Comparison of ENCODE assay signal across 9 mouse cellular contexts in genomic region chr2:180428331-180428730, GRCm38 (mm10). TPM values are rescaled to one million over a fixed set of nuclear protein-coding genes. Genes with fewer than 3 reads are reported as not detected.
DNase-seq lines count a peak whose midpoint lies in the region; ATAC-seq lines count a peak whose summit lies in the region.
"Had no signal": no experiment of that assay in that cellular context is flagged by ENCODE, and none has a peak within 500 bp of the region (broad histone marks: within the 10 kb centered on the region; RNA-seq: fewer than 3 reads in every experiment).

No protein-coding gene starts in this region.

- H3K4me2 ChIP-seq in hindbrain, embryonic 12.5 days (replicated peaks), result no peak overlapping the region
- no peak overlapping the region for H3K4me2 ChIP-seq in neural tube, embryonic 15.5 days
- H3K4me2 ChIP-seq in kidney, embryonic 16.5 days (replicated peaks; ENCODE audit: low read depth, low read length), result no peak overlapping the region
- H3K4me2 ChIP-seq: limb, embryonic 12.5 days had no signal

- peak; percentile 15 for DNase-seq in hindbrain, embryonic 10.5 days (ENCODE audit: low spot score)
- peak; percentile 30 for DNase-seq in neural tube, embryonic 10.5 days (ENCODE audit: extremely low spot score, low spot score)
- peak; percentile 59 for DNase-seq in embryo, embryonic 10.5 days (ENCODE audit: low spot score)
- peak; percentile 48 for DNase-seq in splenic B cell, adult 2 months (ENCODE audit: low read depth, low spot score)
- no peak for DNase-seq in frontal cortex, postnatal 14 days (ENCODE audit: low spot score in 2 of 2)

- no peak overlapping the region for H3K4me3 ChIP-seq in hindbrain, embryonic 10.5 days
- H3K4me3 ChIP-seq in hindbrain, embryonic 12.5 days, result no peak overlapping the region
- H3K4me3 ChIP-seq in neural tube, embryonic 15.5 days (replicated peaks), result no peak overlapping the region
- no peak overlapping the region for H3K4me3 ChIP-seq in kidney, embryonic 16.5 days (ENCODE audit: low read length)
- H3K4me3 ChIP-seq: limb, embryonic 12.5 days had no signal

- 26% methylated on average over 2 of the region's 2 CpGs for WGBS in hindbrain, embryonic 10.5 days
- WGBS in hindbrain, embryonic 12.5 days, result 32% methylated on average over 2 of the region's 2 CpGs
- 34% methylated on average over 2 of the region's 2 CpGs for WGBS in neural tube, embryonic 15.5 days
- WGBS in kidney, embryonic 16.5 days, result 27% methylated on average over 2 of the region's 2 CpGs

- H3K9me3 ChIP-seq in hindbrain, embryonic 10.5 days, result no peaks in the 10 kb centered on the region
- no peaks in the 10 kb centered on the region for H3K9me3 ChIP-seq in hindbrain, embryonic 12.5 days (replicated peaks)
- H3K9me3 ChIP-seq in neural tube, embryonic 15.5 days (replicated peaks), result no peaks in the 10 kb centered on the region
- no peaks in the 10 kb centered on the region for H3K9me3 ChIP-seq in kidney, embryonic 16.5 days (ENCODE audit: low read length)
- H3K9me3 ChIP-seq: limb, embryonic 12.5 days had no signal

- no peaks in the 10 kb centered on the region for H3K27me3 ChIP-seq in hindbrain, embryonic 10.5 days (ENCODE audit: insufficient read depth, poor library complexity, severe bottlenecking)
- 0 out of 2 replicates have a peak, but pooled peaks cover 3% of the 10 kb centered on the region for H3K27me3 ChIP-seq in hindbrain, embryonic 12.5 days
- H3K27me3 ChIP-seq in neural tube, embryonic 15.5 days (replicated peaks), result no peaks in the 10 kb centered on the region; the same call in 1 of the 2 replicates
- H3K27me3 ChIP-seq in splenic B cell, adult 2 months (ENCODE audit: control insufficient read depth, insufficient read depth, low read length, poor library complexity, severe bottlenecking), result no peaks in the 10 kb centered on the region
- no peaks in the 10 kb centered on the region for H3K27me3 ChIP-seq in kidney, embryonic 16.5 days (ENCODE audit: insufficient read depth, low read length)

- no peak overlapping the region for H3K9ac ChIP-seq in hindbrain, embryonic 12.5 days
- H3K9ac ChIP-seq in neural tube, embryonic 15.5 days (replicated peaks), result no peak overlapping the region
- H3K9ac ChIP-seq in kidney, embryonic 16.5 days (replicated peaks; ENCODE audit: low read length), result no peak overlapping the region
- H3K9ac ChIP-seq: limb, embryonic 12.5 days had no signal

- ATAC-seq in hindbrain, embryonic 12.5 days (ENCODE audit: low FRiP score), result no peak
- no peak for ATAC-seq in neural tube, embryonic 15.5 days (ENCODE audit: low FRiP score)
- ATAC-seq in kidney, embryonic 16.5 days (ENCODE audit: low FRiP score, low TSS enrichment), result no peak

- no peaks in the 10 kb centered on the region for H3K36me3 ChIP-seq in hindbrain, embryonic 10.5 days
- no peaks in the 10 kb centered on the region for H3K36me3 ChIP-seq in hindbrain, embryonic 12.5 days
- no peaks in the 10 kb centered on the region for H3K36me3 ChIP-seq in neural tube, embryonic 15.5 days
- no peaks in the 10 kb centered on the region for H3K36me3 ChIP-seq in splenic B cell, adult 2 months (ENCODE audit: control insufficient read depth, insufficient read depth, low read length, poor library complexity, severe bottlenecking)
- no peaks in the 10 kb centered on the region for H3K36me3 ChIP-seq in kidney, embryonic 16.5 days (ENCODE audit: insufficient read depth, low read length)
- H3K36me3 ChIP-seq: limb, embryonic 12.5 days had no signal

- 0 out of 2 replicates have a peak, but pooled peaks cover 6% of the 10 kb centered on the region for H3K4me1 ChIP-seq in hindbrain, embryonic 10.5 days (replicated peaks)
- H3K4me1 ChIP-seq in hindbrain, embryonic 12.5 days, result peaks cover 5% of the 10 kb centered on the region; the same call in 1 of the 2 replicates
- H3K4me1 ChIP-seq in neural tube, embryonic 15.5 days, result peaks cover 4% of the 10 kb centered on the region; the same call in 1 of the 2 replicates
- no peaks in the 10 kb centered on the region for H3K4me1 ChIP-seq in kidney, embryonic 16.5 days (ENCODE audit: insufficient read depth, low read length)

- H3K27ac ChIP-seq in hindbrain, embryonic 10.5 days, result no peak overlapping the region
- no peak overlapping the region for H3K27ac ChIP-seq in hindbrain, embryonic 12.5 days
- no peak overlapping the region for H3K27ac ChIP-seq in neural tube, embryonic 15.5 days (replicated peaks)
- H3K27ac ChIP-seq in kidney, embryonic 16.5 days (ENCODE audit: low read length), result no peak overlapping the region
- H3K27ac ChIP-seq: limb, embryonic 12.5 days had no signal

RNA-seq across cellular contexts. Expression of gene Slco4a1, which starts 27.7 kb away (rescaled TPM):
- 7.6 and 8.7 TPM in 2 replicates for polyA plus RNA-seq in hindbrain, embryonic 10.5 days (2016; fragmentation: Nextera tagmentation; extraction: Ambion mirVana)
- 3.2 and 3.4 TPM in 2 replicates for polyA plus RNA-seq in hindbrain, embryonic 12.5 days (2016; fragmentation: Nextera tagmentation; extraction: Ambion mirVana)
- 2.4 and 4.0 TPM in 2 replicates for polyA plus RNA-seq in neural tube, embryonic 15.5 days (2015; fragmentation: Nextera tagmentation; extraction: Ambion mirVana)
- 3.2 and 3.3 TPM in 2 replicates for polyA plus RNA-seq in kidney, embryonic 16.5 days (2015; fragmentation: Nextera tagmentation; extraction: Ambion mirVana)

Comparison
In these comparisons a context has a peak if more than half of its experiments do, and no peak if none do; other contexts are left out.
1. DNase-seq: peak in hindbrain, embryonic 10.5 days (single experiment), neural tube, embryonic 10.5 days (single experiment), embryo, embryonic 10.5 days (single experiment) and splenic B cell, adult 2 months (single experiment); none in frontal cortex, postnatal 14 days (0 of 2).